Mouse (Mus musculus): Measurements from ENCODE around the gene Cyp2f2.
A peak's percentile ranks its signal among the peaks of the same experiment; 100 is the strongest.

Gene Cyp2f2

GRCm38 (mm10) chr7:27119676-27120075, at the start of gene Cyp2f2:
TSS of gene Cyp2f2 (plus strand) at chr7:27119909.
- no peak for DNase-seq (ENCODE audit: low spot score in 2 of 2)

- peak in 1 of 2 experiments; percentile 22 for DNase-seq (ENCODE audit: low spot score in 2 of 2)
These were observed 41.1 kb upstream of the Cyp2f2 start for GRCm38 (mm10) chr7:27078641-27079040.

- no peak for DNase-seq (ENCODE audit: low spot score in 2 of 2)
These were observed 38.1 kb upstream of the Cyp2f2 start for GRCm38 (mm10) chr7:27081625-27082024.

- DNase-seq (ENCODE audit: low spot score in 2 of 2), result no peak
These were observed 28.7 kb upstream of the Cyp2f2 start for GRCm38 (mm10) chr7:27091039-27091438.

- peak in 1 of 2 experiments; percentile 30 for DNase-seq (ENCODE audit: low spot score in 2 of 2)
These were observed 27.5 kb upstream of the Cyp2f2 start for GRCm38 (mm10) chr7:27092038-27092703.

GRCm38 (mm10) chr7:27092882-27093281, 26.8 kb upstream of the Cyp2f2 start:
- DNase-seq (ENCODE audit: low spot score in 2 of 2), result peak in 1 of 2 experiments; percentile 47

- no peak for DNase-seq (ENCODE audit: low spot score in 2 of 2)
These were observed 14.8 kb upstream of the Cyp2f2 start for GRCm38 (mm10) chr7:27104882-27105281.

- DNase-seq (ENCODE audit: low spot score in 2 of 2), result no peak
These were observed 9.4 kb upstream of the Cyp2f2 start for GRCm38 (mm10) chr7:27110327-27110726.

GRCm38 (mm10) chr7:27111038-27111437, 8.7 kb upstream of the Cyp2f2 start:
- DNase-seq (ENCODE audit: low spot score in 2 of 2), result no peak

GRCm38 (mm10) chr7:27111987-27112386, 7.7 kb upstream of the Cyp2f2 start:
- no peak for DNase-seq (ENCODE audit: low spot score in 2 of 2)

GRCm38 (mm10) chr7:27118033-27118511, 1.6 kb upstream of the Cyp2f2 start:
- no peak for DNase-seq (ENCODE audit: low spot score in 2 of 2)

- DNase-seq (ENCODE audit: low spot score in 2 of 2), result no peak
These were observed 4.7 kb downstream of the Cyp2f2 start for GRCm38 (mm10) chr7:27124305-27124832.

- DNase-seq (ENCODE audit: low spot score in 2 of 2), result no peak
These were observed 5.3 kb downstream of the Cyp2f2 start for GRCm38 (mm10) chr7:27124969-27125368.

GRCm38 (mm10) chr7:27128162-27128561, 8.5 kb downstream of the Cyp2f2 start:
- peak; percentile 45 to 55 for DNase-seq (ENCODE audit: low spot score in 2 of 2)

- DNase-seq (ENCODE audit: low spot score in 2 of 2), result no peak
These were observed 9.2 kb downstream of the Cyp2f2 start for GRCm38 (mm10) chr7:27128946-27129345.

GRCm38 (mm10) chr7:27129811-27130210, 10.1 kb downstream of the Cyp2f2 start:
- DNase-seq (ENCODE audit: low spot score in 2 of 2), result no peak

GRCm38 (mm10) chr7:27130521-27131370, 11.0 kb downstream of the Cyp2f2 start:
- DNase-seq (ENCODE audit: low spot score in 2 of 2), result no peak

GRCm38 (mm10) chr7:27131387-27131786, 11.7 kb downstream of the Cyp2f2 start:
- DNase-seq (ENCODE audit: low spot score in 2 of 2), result no peak

- peak in 1 of 2 experiments; percentile 23 for DNase-seq (ENCODE audit: low spot score in 2 of 2)
These were observed 12.9 kb downstream of the Cyp2f2 start for GRCm38 (mm10) chr7:27132588-27132987.

- DNase-seq (ENCODE audit: low spot score in 2 of 2), result no peak
These were observed 13.4 kb downstream of the Cyp2f2 start for GRCm38 (mm10) chr7:27133156-27133555.

GRCm38 (mm10) chr7:27133757-27134156, 14.0 kb downstream of the Cyp2f2 start:
- no peak for DNase-seq (ENCODE audit: low spot score in 2 of 2)

GRCm38 (mm10) chr7:27136410-27136996, 16.8 kb downstream of the Cyp2f2 start:
- no peak for DNase-seq (ENCODE audit: low spot score in 2 of 2)
